Mouse (Mus musculus) c-Kit-positive CD71-negative TER-119-negative erythroid progenitor cells, embryonic 14.5 days (primary cell): ENCODE measurements at regions not wholly inside any gene's neighbourhood (a gene's known extent, or its start where the extent isn't known, plus 50 kb on each side); places are given as distances from the start of the nearest gene placed in this dataset.

Source experiments
- DNase-seq: peaks from one replicate; pipeline ENCODE4 v3.0.0-alpha.2; 2013; ENCODE audit warnings: low read depth

DNA sequence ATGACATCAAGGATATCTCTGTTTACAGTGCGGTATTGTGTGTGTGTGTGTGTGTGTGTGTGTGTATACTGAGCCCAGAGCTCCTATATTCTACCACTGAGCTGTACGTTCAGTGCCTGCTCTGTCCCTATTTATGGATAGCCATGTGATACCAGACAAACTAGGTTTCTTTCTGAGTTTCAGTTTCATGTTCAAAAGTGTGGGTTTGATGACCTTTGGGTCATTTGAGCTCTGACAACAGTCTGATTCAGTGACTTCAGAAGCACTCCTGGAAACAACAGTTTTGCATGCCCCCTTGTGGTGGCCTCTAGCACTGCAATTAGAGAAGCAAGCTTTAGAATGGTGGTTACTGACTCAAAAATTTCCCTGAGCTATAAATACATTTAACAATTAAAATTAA lies 50.9 kb upstream of the Tent2 start:
- DNase-seq = peak; percentile 74

DNA sequence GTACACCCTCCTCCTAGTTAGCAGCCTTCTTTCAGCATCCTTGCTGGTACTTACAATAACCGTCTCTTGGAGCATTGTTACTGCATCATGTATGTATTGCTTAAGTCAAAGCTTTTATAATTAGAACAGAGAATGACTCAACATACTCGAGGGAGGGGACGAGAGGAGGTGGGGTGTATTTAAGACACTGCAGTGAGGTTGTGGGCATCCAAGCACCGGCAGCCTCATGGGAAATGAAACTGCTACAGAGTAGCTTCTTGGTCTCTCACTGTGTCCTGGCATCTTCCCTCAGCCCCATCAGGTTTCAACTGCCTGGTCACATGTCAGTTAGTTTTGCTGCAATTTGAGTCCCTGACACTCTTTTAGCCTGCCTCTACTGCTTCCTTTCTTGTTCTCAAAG lies 50.7 kb upstream of the Homer1 start:
- no peak for DNase-seq
